Mouse (Mus musculus) intestine, postnatal 0 days (tissue): ENCODE measurements around the gene Phpt1. TPM values are rescaled to one million over a fixed set of nuclear protein-coding genes. Genes with fewer than 3 reads are reported as not detected.

Source experiments
- ATAC-seq: fragments of 200-750 bp; cut with Nextera tagmentation; 2 replicates; pipeline ENCODE4 v1.8.0; 2017; ENCODE audit warnings: mild to moderate bottlenecking, moderate TSS enrichment, moderate library complexity
- H3K27ac ChIP-seq: fragments of 300-500 bp; sonication (generic); 2 replicates; pipeline ENCODE4 v1.5.1; 2014; ENCODE audit warnings: mild to moderate bottlenecking, low read depth, low read length, moderate library complexity
- H3K27me3 ChIP-seq: fragments of 300-500 bp; sonication (generic); replicated peaks from 2 replicates; pipeline ENCODE4 v1.6.1; 2014; ENCODE audit warnings: low read length, mixed read lengths; ENCODE audit not compliant: control insufficient read depth, insufficient read depth
- H3K36me3 ChIP-seq: fragments of 300-500 bp; sonication (generic); 2 replicates; pipeline ENCODE4 v1.6.1; 2014; ENCODE audit warnings: mild to moderate bottlenecking, moderate library complexity; ENCODE audit not compliant: control insufficient read depth, insufficient read depth
- H3K4me1 ChIP-seq: fragments of 300-500 bp; sonication (generic); replicated peaks from 2 replicates; pipeline ENCODE4 v1.6.1; 2014; ENCODE audit warnings: antibody characterized with exemption, low read length, mixed read lengths; ENCODE audit not compliant: control insufficient read depth, insufficient read depth
- H3K4me2 ChIP-seq: fragments of 300-500 bp; sonication (generic); replicated peaks from 2 replicates; pipeline ENCODE4 v1.6.1; 2014; ENCODE audit warnings: low read depth, mild to moderate bottlenecking, moderate library complexity
- H3K4me3 ChIP-seq: fragments of 300-500 bp; sonication (generic); 2 replicates; pipeline ENCODE4 v1.5.1; 2014; ENCODE audit warnings: low read depth, low read length
- H3K9ac ChIP-seq: fragments of 300-500 bp; sonication (generic); 2 replicates; pipeline ENCODE4 v1.6.1; 2014; ENCODE audit warnings: mild to moderate bottlenecking, low read depth, low read length
- H3K9me3 ChIP-seq: fragments of 300-500 bp; sonication (generic); 2 replicates; pipeline ENCODE4 v1.6.1; 2016; ENCODE audit warnings: mixed run types; ENCODE audit not compliant: control insufficient read depth
- CTCF ChIP-seq: sonication (generic); IDR thresholded peaks from 2 replicates; pipeline ENCODE4 v1.5.1; 2016; ENCODE audit warnings: low read depth, mild to moderate bottlenecking, control low read depth, antibody characterized with exemption, moderate library complexity
- WGBS: fragments of 180-500 bp; shearing (Covaris S2); extraction: QIAGEN DNeasy Blood & Tissue Kit; methylation state at CpG from one replicate; pipeline ENCODE4 v1.1.7; 2014; 5-methylcytosine and 5-hydroxymethylcytosine counted together
- polyA plus RNA-seq: library from polyadenylated mRNA; unstranded; fragments of >200 nt; fragmentation: Nextera tagmentation; extraction: Ambion mirVana; gene quantifications from 2 replicates; pipeline ENCODE4 v1.2.1, GENCODE M21; 2015

The Phpt1 gene
- polyA plus RNA-seq, 1 experiment from 2014 or later, result 116 TPM

DNA sequence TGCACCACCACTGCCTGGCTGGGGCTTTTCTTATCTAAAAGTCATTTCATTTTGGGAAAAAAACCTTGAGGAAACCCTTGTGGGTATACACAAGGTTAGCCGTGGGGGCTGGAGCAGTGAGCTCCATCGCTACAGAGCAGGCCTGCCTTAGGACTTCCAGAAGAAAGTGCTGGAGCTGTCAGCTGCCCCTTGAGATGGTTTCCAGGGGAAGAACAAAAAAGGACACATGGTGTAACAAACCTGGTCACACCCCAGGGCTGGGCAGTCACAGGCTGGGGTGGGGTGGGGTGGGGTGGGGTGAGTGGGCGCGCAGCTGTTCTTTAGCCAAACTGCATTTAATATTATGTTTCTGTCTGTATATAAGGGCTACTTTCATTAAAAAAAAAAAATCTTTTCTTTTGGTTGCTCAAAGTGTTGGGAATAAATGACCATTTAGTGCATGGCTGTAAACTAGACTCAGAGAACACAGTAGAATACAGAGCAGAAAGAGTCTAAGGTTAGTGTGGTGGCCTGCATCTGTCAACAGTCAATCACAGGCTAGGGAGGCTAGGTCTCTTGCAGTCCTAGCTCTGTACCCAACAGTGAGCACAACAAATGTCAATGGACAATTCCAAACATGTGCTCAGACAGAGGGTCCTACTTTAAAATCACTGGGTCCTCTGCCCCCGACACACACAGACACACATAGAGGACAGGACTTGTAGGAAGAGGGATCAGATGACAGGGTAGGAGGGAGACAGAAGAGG is 21.9 kb upstream of the Phpt1 start:
- TF ChIP-seq CTCF, result no peak
- no peak for ATAC-seq
- Histone ChIP-seq H3K9ac (no peak overlapping the region), H3K4me3 (no peak overlapping the region), H3K4me2 (no peak overlapping the region), H3K27ac (no peak overlapping the region), H3K9me3 (no peaks in the 10 kb centered on the region), H3K4me1 (no peaks in the 10 kb centered on the region), H3K36me3 (peaks cover 83% of the 10 kb centered on the region), H3K27me3 (no peaks in the 10 kb centered on the region)
- WGBS, result 88% methylated on average over 5 of the region's 5 CpGs

DNA sequence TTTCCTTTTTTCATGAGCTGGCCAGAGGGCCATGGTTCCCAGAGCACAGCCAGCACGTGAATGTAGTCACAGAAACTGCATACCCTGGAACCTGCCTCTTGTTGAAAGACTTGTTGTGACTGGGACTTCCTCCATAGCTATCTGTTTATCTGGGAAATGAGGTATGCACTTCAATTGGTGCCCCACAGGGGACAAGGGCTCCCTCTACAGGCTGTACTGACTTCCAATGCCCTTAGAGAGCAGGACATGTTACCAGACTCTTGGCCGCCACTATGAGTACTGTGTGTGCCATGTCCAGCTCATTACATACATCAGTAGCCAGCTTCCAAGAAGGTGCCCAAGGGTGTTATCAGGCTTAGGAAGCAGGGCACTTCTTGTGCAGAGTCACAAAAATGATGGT is 16.8 kb upstream of the Phpt1 start:
- ATAC-seq, result peak; percentile 54; the same call in 1 of the 2 replicates
- 62% methylated on average over 2 of the region's 2 CpGs for WGBS
- no peak overlapping the region for H3K4me2 ChIP-seq
- H3K27me3 ChIP-seq, result no peaks in the 10 kb centered on the region
- peak; percentile 83 for TF ChIP-seq CTCF
- no peaks in the 10 kb centered on the region for H3K4me1 ChIP-seq
- peaks cover 69% of the 10 kb centered on the region for H3K36me3 ChIP-seq
- H3K4me3 ChIP-seq, result no peak overlapping the region
- H3K27ac ChIP-seq, result no peak overlapping the region
- H3K9ac ChIP-seq, result no peak overlapping the region
- no peaks in the 10 kb centered on the region for H3K9me3 ChIP-seq

DNA sequence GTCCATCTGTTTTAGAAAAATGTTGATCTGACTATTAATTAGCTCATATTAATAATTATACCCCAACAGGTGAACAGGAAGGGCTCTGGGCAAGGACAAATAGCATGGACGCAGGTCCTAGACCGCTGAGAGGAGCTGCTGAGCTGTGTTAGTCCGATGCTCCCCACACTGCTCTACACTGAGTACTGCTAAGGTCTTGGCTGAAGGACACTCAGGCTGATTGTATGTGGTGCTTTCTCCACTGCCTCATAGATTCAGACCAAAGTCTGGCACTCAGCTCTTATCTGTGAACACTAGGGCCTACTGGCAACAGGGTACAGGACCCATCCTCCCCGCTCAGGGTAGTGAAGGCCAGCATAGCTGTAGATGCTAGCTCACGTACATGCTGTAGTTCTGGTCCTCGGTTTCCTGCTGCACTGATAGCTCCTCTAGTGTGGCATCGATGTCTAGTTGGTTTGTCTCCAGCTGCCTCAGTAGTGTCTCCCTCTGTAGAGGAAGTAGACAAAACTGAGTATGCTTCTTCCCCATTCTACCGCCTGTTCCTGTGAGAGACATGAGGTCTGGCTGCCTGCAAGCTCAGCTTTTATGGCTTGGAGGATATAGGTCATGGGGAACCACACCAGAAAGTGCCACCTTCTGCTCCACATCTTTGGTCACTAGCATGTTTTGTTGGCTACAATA is 13.3 kb upstream of the Phpt1 start:
- Histone ChIP-seq H3K4me3 (no peak overlapping the region), H3K27ac (no peak overlapping the region), H3K36me3 (peaks cover 65% of the 10 kb centered on the region), H3K9me3 (no peaks in the 10 kb centered on the region), H3K4me1 (no peaks in the 10 kb centered on the region), H3K27me3 (no peaks in the 10 kb centered on the region), H3K4me2 (no peak overlapping the region), H3K9ac (no peak overlapping the region)
- WGBS, result 92% methylated on average over 8 of the region's 8 CpGs
- no peak for ATAC-seq
- TF ChIP-seq CTCF, result no peak

DNA sequence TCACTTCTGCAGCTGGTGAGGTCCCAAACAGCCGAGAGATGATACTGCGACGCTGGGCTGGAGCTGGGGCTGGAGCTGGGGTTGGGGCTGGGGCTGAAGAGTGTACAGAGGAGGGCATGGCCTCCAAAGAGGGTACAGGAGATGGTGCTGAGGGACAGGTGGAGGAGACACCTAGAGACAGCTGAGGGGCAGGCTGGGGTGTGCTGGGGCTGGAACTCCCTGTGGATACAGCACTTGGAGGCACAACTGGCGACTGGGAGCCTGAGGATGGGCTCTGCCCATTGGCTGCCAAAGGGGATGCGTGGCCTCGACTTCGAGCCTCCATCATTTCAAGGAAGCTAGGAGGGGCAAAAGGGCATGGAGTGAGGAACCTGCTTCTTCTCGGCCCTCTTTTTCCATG is 12.3 kb upstream of the Phpt1 start:
- Histone ChIP-seq H3K27me3 (no peaks in the 10 kb centered on the region), H3K36me3 (peaks cover 64% of the 10 kb centered on the region), H3K4me1 (0 out of 2 replicates have a peak, but pooled peaks cover 3% of the 10 kb centered on the region), H3K9ac (no peak overlapping the region), H3K4me2 (no peak overlapping the region), H3K27ac (no peak overlapping the region), H3K9me3 (no peaks in the 10 kb centered on the region), H3K4me3 (no peak overlapping the region)
- no peak for TF ChIP-seq CTCF
- WGBS, result 94% methylated on average over 8 of the region's 8 CpGs
- ATAC-seq, result no peak

DNA sequence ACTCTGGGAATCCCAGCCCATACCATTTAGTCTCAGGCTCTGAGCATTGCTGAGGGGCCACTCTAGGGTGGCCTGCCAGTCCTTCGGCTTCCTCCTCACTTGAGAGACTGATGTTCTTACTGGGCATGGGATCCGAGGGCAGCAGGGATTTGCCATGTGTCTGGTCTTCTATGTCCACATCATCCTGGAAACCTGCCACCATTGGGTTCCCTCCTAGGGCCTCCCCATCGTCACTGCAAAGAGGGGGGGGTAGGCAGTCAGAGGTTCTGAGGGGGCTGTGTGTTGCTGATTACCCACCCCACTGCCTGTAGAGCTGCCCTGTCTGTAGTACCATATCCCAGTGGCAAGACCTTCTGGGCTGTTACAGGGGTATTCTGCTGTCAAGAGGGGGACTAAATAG is 10.6 kb upstream of the Phpt1 start:
- Histone ChIP-seq H3K36me3 (peaks cover 47% of the 10 kb centered on the region), H3K4me3 (no peak overlapping the region), H3K4me1 (peaks cover 7% of the 10 kb centered on the region; the same call in 1 of the 2 replicates), H3K4me2 (no peak overlapping the region), H3K27ac (no peak overlapping the region), H3K9ac (no peak overlapping the region), H3K27me3 (no peaks in the 10 kb centered on the region), H3K9me3 (no peaks in the 10 kb centered on the region)
- 75% methylated on average over 3 of the region's 3 CpGs for WGBS
- no peak for TF ChIP-seq CTCF
- no peak for ATAC-seq

DNA sequence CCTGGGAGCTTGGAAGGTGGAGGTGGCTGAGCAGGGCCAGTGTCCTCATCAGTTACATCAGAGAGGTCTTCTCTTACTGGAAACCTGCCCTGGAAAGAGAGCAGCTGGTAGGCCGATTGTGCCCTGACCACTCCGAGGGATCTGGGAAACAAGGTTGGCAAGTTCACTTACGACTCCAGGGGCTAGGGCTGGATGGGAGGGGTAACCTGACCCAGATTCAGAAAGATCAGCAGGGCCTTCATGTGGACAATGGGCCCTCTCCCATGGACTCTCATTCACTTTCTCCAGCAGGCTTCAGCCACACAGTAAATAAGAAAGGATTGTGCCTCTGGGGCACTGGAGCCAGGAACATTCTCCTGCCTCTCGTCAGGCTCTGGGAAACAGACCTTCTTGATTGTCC is 9.8 kb upstream of the Phpt1 start:
- 86% methylated on average over 4 of the region's 4 CpGs for whole genome bisulfite sequencing
- no peak overlapping the region for H3K27ac ChIP-seq
- H3K36me3 ChIP-seq, result peaks cover 40% of the 10 kb centered on the region
- no peak for ATAC-seq
- no peak overlapping the region for H3K4me2 ChIP-seq
- no peak for TF ChIP-seq CTCF
- peaks cover 7% of the 10 kb centered on the region for H3K27me3 ChIP-seq
- H3K9me3 ChIP-seq, result no peaks in the 10 kb centered on the region
- H3K4me1 ChIP-seq, result peaks cover 7% of the 10 kb centered on the region
- no peak overlapping the region for H3K9ac ChIP-seq
- no peak overlapping the region for H3K4me3 ChIP-seq
